Mouse (Mus musculus) frontal cortex, postnatal 10 days (tissue): ENCODE results near the gene Large2.
"Not testable (repeated sequence)": the region's sequence is repeated elsewhere in the genome, so short reads cannot be mapped to it uniquely, and the experiment has no call there.

Experiments used
- DNase-seq, 2 experiments: peaks; one replicate each; pipeline ENCODE4 v3.0.0; 2022; ENCODE audit warnings: low spot score in 2 of 2, mixed read lengths in 1 of 2

The Large2 gene

GRCm38 (mm10) chr2:92374514-92374913 is at the start of gene Large2, which contains the start of gene Pex16:
Large2 (minus strand) TSS chr2:92374869.
Pex16 (plus strand) TSS chr2:92374676.
- no peak for DNase-seq

- peak; percentile 85 to 86 for DNase-seq
These were observed 49.2 kb upstream of the Large2 start for GRCm38 (mm10) chr2:92423702-92424461.

GRCm38 (mm10) chr2:92423156-92423555 is 48.5 kb upstream of the Large2 start:
- no peak for DNase-seq

- DNase-seq = no peak
These were observed 47.9 kb upstream of the Large2 start for GRCm38 (mm10) chr2:92422388-92423135.

- no peak for DNase-seq
These were observed 47.2 kb upstream of the Large2 start for GRCm38 (mm10) chr2:92421723-92422387.

GRCm38 (mm10) chr2:92411705-92412104 is 37.0 kb upstream of the Large2 start:
- DNase-seq = no peak

GRCm38 (mm10) chr2:92408309-92409045 is 33.8 kb upstream of the Large2 start:
- DNase-seq = no peak

- DNase-seq = no peak
These were observed 31.0 kb upstream of the Large2 start for GRCm38 (mm10) chr2:92405687-92406086.

- no peak for DNase-seq
These were observed 30.1 kb upstream of the Large2 start for GRCm38 (mm10) chr2:92404737-92405136.

GRCm38 (mm10) chr2:92403776-92404319 is 29.2 kb upstream of the Large2 start:
- no peak for DNase-seq

- no peak for DNase-seq
These were observed 28.1 kb upstream of the Large2 start for GRCm38 (mm10) chr2:92402591-92403326.

GRCm38 (mm10) chr2:92401091-92401561 is 26.5 kb upstream of the Large2 start, which contains the start of gene Mapk8ip1:
Mapk8ip1 (minus strand) TSS chr2:92401263.
- DNase-seq = no peak

- no peak for DNase-seq
These were observed 26.0 kb upstream of the Large2 start for GRCm38 (mm10) chr2:92400682-92401081.

GRCm38 (mm10) chr2:92399877-92400276 is 25.2 kb upstream of the Large2 start:
- DNase-seq = not testable (repeated sequence)

- no peak for DNase-seq
These were observed 22.8 kb upstream of the Large2 start for GRCm38 (mm10) chr2:92397436-92397835.

- no peak for DNase-seq
These were observed 20.9 kb upstream of the Large2 start for GRCm38 (mm10) chr2:92395535-92395934.

GRCm38 (mm10) chr2:92392318-92393264 is 17.9 kb upstream of the Large2 start:
- no peak for DNase-seq

GRCm38 (mm10) chr2:92391703-92392317 is 17.1 kb upstream of the Large2 start:
- DNase-seq = no peak

- no peak for DNase-seq
These were observed 16.4 kb upstream of the Large2 start for GRCm38 (mm10) chr2:92391116-92391515.
